Mouse (Mus musculus) heart, embryonic 12.5 days (tissue): ENCODE measurements at regions not wholly inside any gene's neighbourhood (a gene's known extent, or its start where the extent isn't known, plus 50 kb on each side); places are given as distances from the start of the nearest gene placed in this dataset.

Experiments
- ATAC-seq: fragments of 200-750 bp; cut with Nextera tagmentation; 2 replicates; pipeline ENCODE4 v1.8.0; 2017; ENCODE audit warnings: moderate TSS enrichment, moderate library complexity; ENCODE audit not compliant: insufficient number of reproducible peaks, low FRiP score
- H3K27ac ChIP-seq: fragments of 300-500 bp; sonication (generic); 2 replicates; pipeline ENCODE4 v1.5.1; 2016; ENCODE audit warnings: mild to moderate bottlenecking, moderate library complexity; ENCODE audit not compliant: poor library complexity, severe bottlenecking
- H3K27me3 ChIP-seq: fragments of 300-500 bp; sonication (generic); replicated peaks from 2 replicates; pipeline ENCODE4 v1.6.1; 2016; ENCODE audit warnings: mild to moderate bottlenecking, moderate library complexity
- H3K36me3 ChIP-seq: fragments of 300-500 bp; sonication (generic); 2 replicates; pipeline ENCODE4 v1.6.1; 2016; ENCODE audit warnings: mild to moderate bottlenecking, moderate library complexity
- H3K4me1 ChIP-seq: fragments of 300-500 bp; sonication (generic); replicated peaks from 2 replicates; pipeline ENCODE4 v1.6.1; 2016; ENCODE audit warnings: mild to moderate bottlenecking
- H3K4me2 ChIP-seq: fragments of 300-500 bp; sonication (generic); 2 replicates; pipeline ENCODE4 v1.6.1; 2016; ENCODE audit warnings: mild to moderate bottlenecking, moderate library complexity
- H3K4me3 ChIP-seq: fragments of 300-500 bp; sonication (generic); 2 replicates; pipeline ENCODE4 v1.5.1; 2016; ENCODE audit warnings: mild to moderate bottlenecking
- H3K9ac ChIP-seq: fragments of 300-500 bp; sonication (generic); 2 replicates; pipeline ENCODE4 v1.6.1; 2016; ENCODE audit warnings: mild to moderate bottlenecking, moderate library complexity
- H3K9me3 ChIP-seq: fragments of 300-500 bp; sonication (generic); replicated peaks from 2 replicates; pipeline ENCODE4 v1.6.1; 2016; ENCODE audit warnings: mild to moderate bottlenecking, moderate library complexity
- WGBS: fragments of 180-500 bp; shearing (Covaris S2); methylation state at CpG from one replicate; pipeline ENCODE4 v1.1.7; 2016; 5-methylcytosine and 5-hydroxymethylcytosine counted together

- no peak for ATAC-seq
- Histone ChIP-seq H3K27ac (no peak overlapping the region), H3K27me3 (no peaks in the 10 kb centered on the region), H3K4me2 (no peak overlapping the region), H3K36me3 (no peaks in the 10 kb centered on the region), H3K9ac (no peak overlapping the region), H3K9me3 (no peaks in the 10 kb centered on the region), H3K4me3 (no peak overlapping the region), H3K4me1 (peaks cover 15% of the 10 kb centered on the region)
- WGBS = 62% methylated on average over 10 of the region's 10 CpGs
Measured at GRCm38 (mm10) chr1:88623040-88623439, 79.0 kb downstream of the Arl4c start.

GRCm38 (mm10) chr1:88622356-88622755 is 79.7 kb downstream of the Arl4c start:
- no peak overlapping the region for H3K9ac ChIP-seq
- H3K27me3 ChIP-seq = no peaks in the 10 kb centered on the region
- no peaks in the 10 kb centered on the region for H3K36me3 ChIP-seq
- no peak overlapping the region for H3K4me3 ChIP-seq
- peaks cover 15% of the 10 kb centered on the region for H3K4me1 ChIP-seq
- ATAC-seq = no peak
- H3K4me2 ChIP-seq = no peak overlapping the region
- H3K9me3 ChIP-seq = no peaks in the 10 kb centered on the region
- WGBS = 78% methylated on average over 6 of the region's 6 CpGs
- no peak overlapping the region for H3K27ac ChIP-seq

- 52% methylated on average over 2 of the region's 2 CpGs for WGBS
- no peak overlapping the region for H3K4me2 ChIP-seq
- H3K27ac ChIP-seq = no peak overlapping the region
- no peak for ATAC-seq
- H3K9me3 ChIP-seq = no peaks in the 10 kb centered on the region
- peaks cover 15% of the 10 kb centered on the region for H3K4me1 ChIP-seq
- no peaks in the 10 kb centered on the region for H3K36me3 ChIP-seq
- no peaks in the 10 kb centered on the region for H3K27me3 ChIP-seq
- H3K4me3 ChIP-seq = no peak overlapping the region
- no peak overlapping the region for H3K9ac ChIP-seq
Measured at GRCm38 (mm10) chr1:88621214-88621613, 80.8 kb downstream of the Arl4c start.

- no peak overlapping the region for H3K4me3 ChIP-seq
- no peak overlapping the region for H3K9ac ChIP-seq
- H3K27ac ChIP-seq = no peak overlapping the region
- H3K4me2 ChIP-seq = no peak overlapping the region
- no peaks in the 10 kb centered on the region for H3K27me3 ChIP-seq
- no peaks in the 10 kb centered on the region for H3K9me3 ChIP-seq
- H3K36me3 ChIP-seq = no peaks in the 10 kb centered on the region
- WGBS = 39% methylated on average over 2 of the region's 2 CpGs
- no peak for ATAC-seq
- 0 out of 2 replicates have a peak, but pooled peaks cover 4% of the 10 kb centered on the region for H3K4me1 ChIP-seq
Measured at GRCm38 (mm10) chr1:88613007-88613406, 89.0 kb downstream of the Arl4c start.

- 74% methylated on average over 5 of the region's 5 CpGs for WGBS
Measured at GRCm38 (mm10) chr1:88611241-88611640, 90.8 kb downstream of the Arl4c start.

GRCm38 (mm10) chr1:88610810-88611209 is 91.2 kb downstream of the Arl4c start:
- Histone ChIP-seq H3K9me3 (no peaks in the 10 kb centered on the region), H3K4me1 (0 out of 2 replicates have a peak, but pooled peaks cover 4% of the 10 kb centered on the region), H3K27me3 (no peaks in the 10 kb centered on the region), H3K4me2 (no peak overlapping the region), H3K9ac (no peak overlapping the region), H3K4me3 (no peak overlapping the region), H3K36me3 (no peaks in the 10 kb centered on the region), H3K27ac (no peak overlapping the region)
- no peak for ATAC-seq
- WGBS = 86% methylated on average over 9 of the region's 9 CpGs

More at GRCm38 (mm10) chr1:88611241-88611640, 90.8 kb downstream of the Arl4c start:
- no peak overlapping the region for H3K4me3 ChIP-seq
- H3K9me3 ChIP-seq = no peaks in the 10 kb centered on the region
- no peaks in the 10 kb centered on the region for H3K27me3 ChIP-seq
- 0 out of 2 replicates have a peak, but pooled peaks cover 4% of the 10 kb centered on the region for H3K4me1 ChIP-seq
- no peak overlapping the region for H3K9ac ChIP-seq
- no peak overlapping the region for H3K27ac ChIP-seq
- no peak for ATAC-seq
- no peaks in the 10 kb centered on the region for H3K36me3 ChIP-seq
- H3K4me2 ChIP-seq = no peak overlapping the region

- H3K4me3 ChIP-seq = no peak overlapping the region
- no peak overlapping the region for H3K27ac ChIP-seq
- no peak overlapping the region for H3K9ac ChIP-seq
- WGBS = 39% methylated on average over 8 of the region's 8 CpGs
- H3K9me3 ChIP-seq = no peaks in the 10 kb centered on the region
- no peak for ATAC-seq
- no peaks in the 10 kb centered on the region for H3K36me3 ChIP-seq
- no peak overlapping the region for H3K4me2 ChIP-seq
- H3K27me3 ChIP-seq = no peaks in the 10 kb centered on the region
- 0 out of 2 replicates have a peak, but pooled peaks cover 4% of the 10 kb centered on the region for H3K4me1 ChIP-seq
Measured at GRCm38 (mm10) chr1:88608826-88609225, 93.2 kb downstream of the Arl4c start.

- no peak; the same call in 1 of the 2 replicates for ATAC-seq
- H3K9ac ChIP-seq = no peak overlapping the region
- WGBS = 36% methylated on average over 8 of the region's 8 CpGs
- no peaks in the 10 kb centered on the region for H3K36me3 ChIP-seq
- 0 out of 2 replicates have a peak, but pooled peaks cover 4% of the 10 kb centered on the region for H3K4me1 ChIP-seq
- H3K4me3 ChIP-seq = no peak overlapping the region
- no peak overlapping the region for H3K27ac ChIP-seq
- no peaks in the 10 kb centered on the region for H3K27me3 ChIP-seq
- no peak overlapping the region for H3K4me2 ChIP-seq
- H3K9me3 ChIP-seq = no peaks in the 10 kb centered on the region
Measured at GRCm38 (mm10) chr1:88608236-88608635, 93.8 kb downstream of the Arl4c start.

GRCm38 (mm10) chr1:88605616-88606190 is 95.8 kb upstream of the Glrp1 start:
- 45% methylated on average over 14 of the region's 14 CpGs for WGBS
- ATAC-seq = no peak
- no peak overlapping the region for H3K9ac ChIP-seq
- H3K4me2 ChIP-seq = no peak overlapping the region
- no peak overlapping the region for H3K4me3 ChIP-seq
- 0 out of 2 replicates have a peak, but pooled peaks cover 4% of the 10 kb centered on the region for H3K4me1 ChIP-seq
- no peaks in the 10 kb centered on the region for H3K36me3 ChIP-seq
- no peaks in the 10 kb centered on the region for H3K9me3 ChIP-seq
- no peak overlapping the region for H3K27ac ChIP-seq
- H3K27me3 ChIP-seq = no peaks in the 10 kb centered on the region

- no peak overlapping the region for H3K4me2 ChIP-seq
- WGBS = 60% methylated on average over 3 of the region's 3 CpGs
- H3K4me3 ChIP-seq = no peak overlapping the region
- no peaks in the 10 kb centered on the region for H3K4me1 ChIP-seq
- ATAC-seq = no peak
- H3K9me3 ChIP-seq = 0 out of 2 replicates have a peak, but pooled peaks cover under 1% of the 10 kb centered on the region
- H3K9ac ChIP-seq = no peak overlapping the region
- no peaks in the 10 kb centered on the region for H3K27me3 ChIP-seq
- H3K36me3 ChIP-seq = no peaks in the 10 kb centered on the region
- H3K27ac ChIP-seq = no peak overlapping the region
Measured at GRCm38 (mm10) chr1:88602241-88602640, 92.4 kb upstream of the Glrp1 start.

- Histone ChIP-seq H3K9ac (no peak overlapping the region), H3K27ac (no peak overlapping the region), H3K4me2 (no peak overlapping the region), H3K9me3 (0 out of 2 replicates have a peak, but pooled peaks cover 4% of the 10 kb centered on the region), H3K4me3 (no peak overlapping the region), H3K4me1 (no peaks in the 10 kb centered on the region), H3K27me3 (no peaks in the 10 kb centered on the region), H3K36me3 (no peaks in the 10 kb centered on the region)
- WGBS = 72% methylated on average over 8 of the region's 8 CpGs
- no peak for ATAC-seq
Measured at GRCm38 (mm10) chr1:88601801-88602200, 91.9 kb upstream of the Glrp1 start.

GRCm38 (mm10) chr1:88600145-88600544 is 90.3 kb upstream of the Glrp1 start:
- H3K27me3 ChIP-seq = no peaks in the 10 kb centered on the region
- no peaks in the 10 kb centered on the region for H3K4me1 ChIP-seq
- no peak overlapping the region for H3K9ac ChIP-seq
- H3K9me3 ChIP-seq = 0 out of 2 replicates have a peak, but pooled peaks cover 4% of the 10 kb centered on the region
- no peak overlapping the region for H3K4me3 ChIP-seq
- no peaks in the 10 kb centered on the region for H3K36me3 ChIP-seq
- no peak overlapping the region for H3K4me2 ChIP-seq
- no peak for ATAC-seq
- 70% methylated on average over 1 of the region's 1 CpGs for whole genome bisulfite sequencing
- H3K27ac ChIP-seq = no peak overlapping the region
